Comparison of ENCODE assay signal across 9 mouse cellular contexts in the genomic region with DNA sequence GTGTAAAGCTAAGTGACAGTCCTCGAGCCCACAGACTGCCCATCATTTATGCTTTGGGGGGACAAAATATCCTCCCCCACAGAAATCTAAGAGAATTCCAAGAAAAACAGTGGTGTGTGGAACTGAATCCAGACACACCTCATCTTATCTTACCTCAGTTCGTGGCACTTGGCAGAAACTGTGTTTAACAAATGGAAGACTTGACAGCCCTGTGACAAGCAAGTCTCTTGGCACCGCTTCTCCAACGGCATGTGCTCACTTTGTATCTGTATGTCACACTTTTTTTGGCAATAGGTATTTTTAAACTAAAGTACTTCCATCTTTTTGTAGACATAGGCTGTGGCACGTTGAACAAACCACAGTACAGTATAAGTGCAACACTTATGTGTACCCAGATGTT. TPM values are rescaled to one million over a fixed set of nuclear protein-coding genes. Genes with fewer than 3 reads are reported as not detected.
DNase-seq lines count a peak whose midpoint lies in the region; ATAC-seq lines count a peak whose summit lies in the region.
"Had no signal": no experiment of that assay in that cellular context is flagged by ENCODE, and none has a peak within 500 bp of the region (broad histone marks: within the 10 kb centered on the region; RNA-seq: fewer than 3 reads in every experiment).

No protein-coding gene starts in this region.

- ATAC-seq in hindbrain, embryonic 14.5 days (ENCODE audit: low FRiP score): no peak
- no peak for ATAC-seq in hindbrain, embryonic 12.5 days (ENCODE audit: low FRiP score)
- no peak for ATAC-seq in midbrain, embryonic 15.5 days (replicated peaks)
- peak; percentile 54; the same call in 1 of the 2 replicates for ATAC-seq in heart, embryonic 15.5 days (replicated peaks; ENCODE audit: insufficient number of reproducible peaks, insufficient read depth, low FRiP score, low read depth)
- ATAC-seq: intestine, embryonic 15.5 days; liver, embryonic 12.5 days had no signal

- no peaks in the 10 kb centered on the region for H3K36me3 ChIP-seq in hindbrain, embryonic 14.5 days (replicated peaks; ENCODE audit: control insufficient read depth, insufficient read depth)
- no peaks in the 10 kb centered on the region for H3K36me3 ChIP-seq in hindbrain, embryonic 12.5 days
- no peaks in the 10 kb centered on the region for H3K36me3 ChIP-seq in midbrain, embryonic 15.5 days (replicated peaks)
- no peaks in the 10 kb centered on the region for H3K36me3 ChIP-seq in midbrain, embryonic 10.5 days
- no peaks in the 10 kb centered on the region for H3K36me3 ChIP-seq in heart, embryonic 15.5 days
- H3K36me3 ChIP-seq: intestine, embryonic 15.5 days; liver, embryonic 12.5 days had no signal

- H3K27me3 ChIP-seq in hindbrain, embryonic 14.5 days (ENCODE audit: control insufficient read depth, insufficient read depth, low read length): no peaks in the 10 kb centered on the region
- no peaks in the 10 kb centered on the region for H3K27me3 ChIP-seq in hindbrain, embryonic 12.5 days
- no peaks in the 10 kb centered on the region for H3K27me3 ChIP-seq in midbrain, embryonic 15.5 days (replicated peaks)
- no peaks in the 10 kb centered on the region for H3K27me3 ChIP-seq in midbrain, embryonic 10.5 days (ENCODE audit: low read depth, poor library complexity, severe bottlenecking)
- H3K27me3 ChIP-seq in heart, embryonic 15.5 days: no peaks in the 10 kb centered on the region
- H3K27me3 ChIP-seq: intestine, embryonic 15.5 days; liver, embryonic 12.5 days had no signal

- H3K9me3 ChIP-seq in hindbrain, embryonic 14.5 days (ENCODE audit: control insufficient read depth, low read length): 0 out of 2 replicates have a peak, but pooled peaks cover 2% of the 10 kb centered on the region
- no peaks in the 10 kb centered on the region for H3K9me3 ChIP-seq in hindbrain, embryonic 12.5 days (replicated peaks)
- H3K9me3 ChIP-seq in midbrain, embryonic 15.5 days: no peaks in the 10 kb centered on the region
- no peaks in the 10 kb centered on the region for H3K9me3 ChIP-seq in midbrain, embryonic 10.5 days (replicated peaks)
- no peaks in the 10 kb centered on the region for H3K9me3 ChIP-seq in heart, embryonic 15.5 days (replicated peaks)
- H3K9me3 ChIP-seq: intestine, embryonic 15.5 days; liver, embryonic 12.5 days had no signal

- H3K9ac ChIP-seq in hindbrain, embryonic 14.5 days: no peak overlapping the region
- no peak overlapping the region for H3K9ac ChIP-seq in hindbrain, embryonic 12.5 days
- no peak overlapping the region for H3K9ac ChIP-seq in midbrain, embryonic 15.5 days
- H3K9ac ChIP-seq in heart, embryonic 15.5 days: no peak overlapping the region
- H3K9ac ChIP-seq: intestine, embryonic 15.5 days; liver, embryonic 12.5 days had no signal

- no peak overlapping the region for H3K4me3 ChIP-seq in hindbrain, embryonic 14.5 days (replicated peaks; ENCODE audit: low read length)
- H3K4me3 ChIP-seq in hindbrain, embryonic 12.5 days: no peak overlapping the region
- no peak overlapping the region for H3K4me3 ChIP-seq in midbrain, embryonic 15.5 days
- H3K4me3 ChIP-seq in midbrain, embryonic 10.5 days: no peak overlapping the region
- no peak overlapping the region for H3K4me3 ChIP-seq in heart, embryonic 15.5 days
- H3K4me3 ChIP-seq: intestine, embryonic 15.5 days; liver, embryonic 12.5 days had no signal

- no peak overlapping the region for H3K4me2 ChIP-seq in hindbrain, embryonic 14.5 days (replicated peaks)
- no peak overlapping the region for H3K4me2 ChIP-seq in hindbrain, embryonic 12.5 days (replicated peaks)
- H3K4me2 ChIP-seq in midbrain, embryonic 15.5 days: no peak overlapping the region
- H3K4me2 ChIP-seq in heart, embryonic 15.5 days: peak overlapping the region; percentile 45
- H3K4me2 ChIP-seq: intestine, embryonic 15.5 days; liver, embryonic 12.5 days had no signal

- H3K27ac ChIP-seq in hindbrain, embryonic 14.5 days: peak overlapping the region; percentile 61
- H3K27ac ChIP-seq in hindbrain, embryonic 12.5 days: no peak overlapping the region
- H3K27ac ChIP-seq in midbrain, embryonic 15.5 days: peak overlapping the region; percentile 57; the same call in 1 of the 2 replicates
- H3K27ac ChIP-seq in midbrain, embryonic 10.5 days (replicated peaks): no peak overlapping the region
- H3K27ac ChIP-seq in heart, embryonic 15.5 days: peak overlapping the region; percentile 86
- H3K27ac ChIP-seq: intestine, embryonic 15.5 days; liver, embryonic 12.5 days had no signal

- 70% methylated on average over 5 of the region's 5 CpGs for WGBS in hindbrain, embryonic 14.5 days
- WGBS in hindbrain, embryonic 12.5 days: 80% methylated on average over 5 of the region's 5 CpGs
- WGBS in midbrain, embryonic 15.5 days: 78% methylated on average over 5 of the region's 5 CpGs
- 87% methylated on average over 5 of the region's 5 CpGs for WGBS in midbrain, embryonic 10.5 days
- 13% methylated on average over 5 of the region's 5 CpGs for WGBS in heart, embryonic 15.5 days

- no peak for DNase-seq in hindbrain, embryonic 14.5 days (ENCODE audit: low spot score)
- no peak for DNase-seq in midbrain, embryonic 10.5 days (ENCODE audit: low spot score)
- peak; percentile 45 for DNase-seq in telencephalon, adult 2 months (ENCODE audit: low read depth, low spot score)
- DNase-seq in kidney, adult 9 months: no peak

- H3K4me1 ChIP-seq in hindbrain, embryonic 14.5 days (replicated peaks; ENCODE audit: control insufficient read depth, insufficient read depth, low read length): 0 out of 2 replicates have a peak, but pooled peaks cover 5% of the 10 kb centered on the region
- H3K4me1 ChIP-seq in hindbrain, embryonic 12.5 days: no peaks in the 10 kb centered on the region
- peaks cover 14% of the 10 kb centered on the region for H3K4me1 ChIP-seq in midbrain, embryonic 15.5 days
- H3K4me1 ChIP-seq in midbrain, embryonic 10.5 days: no peaks in the 10 kb centered on the region
- peaks cover 24% of the 10 kb centered on the region for H3K4me1 ChIP-seq in heart, embryonic 15.5 days (replicated peaks)
- H3K4me1 ChIP-seq: intestine, embryonic 15.5 days had no signal

RNA-seq across cellular contexts. Expression of a gene that starts 44.3 kb away (rescaled TPM):
- 9.7 and 10.3 TPM in 2 replicates for polyA plus RNA-seq in hindbrain, embryonic 14.5 days (2014; fragmentation: Nextera tagmentation; extraction: Ambion mirVana)
- 7.2 and 7.6 TPM in 2 replicates for polyA plus RNA-seq in hindbrain, embryonic 12.5 days (2016; fragmentation: Nextera tagmentation; extraction: Ambion mirVana)
- 6.8 TPM in 2 replicates for polyA plus RNA-seq in midbrain, embryonic 15.5 days (2015; fragmentation: Nextera tagmentation; extraction: Ambion mirVana)
- 3.9 and 5.6 TPM in 2 replicates for polyA plus RNA-seq in midbrain, embryonic 10.5 days (2016; fragmentation: Nextera tagmentation; extraction: Ambion mirVana)
- 7.1 and 7.6 TPM in 2 replicates for polyA plus RNA-seq in heart, embryonic 15.5 days (2015; fragmentation: Nextera tagmentation; extraction: Ambion mirVana)

Comparison
In these comparisons a context has a peak if more than half of its experiments do, and no peak if none do; other contexts are left out.
1. H3K27ac ChIP-seq: peak in hindbrain, embryonic 14.5 days (single experiment), midbrain, embryonic 15.5 days (single experiment) and heart, embryonic 15.5 days (single experiment); none in hindbrain, embryonic 12.5 days (single experiment) and midbrain, embryonic 10.5 days (single experiment).